Mouse (Mus musculus) liver, postnatal 0 days (tissue): ENCODE results near the gene E130114P18Rik.
A peak's percentile ranks its signal among the peaks of the same experiment; 100 is the strongest.

Experiments
- CTCF ChIP-seq: sonication (generic); IDR thresholded peaks from 2 replicates; pipeline ENCODE4 v1.5.1; 2016; ENCODE audit warnings: antibody characterized with exemption, low read depth
- EP300 ChIP-seq: IDR thresholded peaks from 2 replicates; pipeline ENCODE4 v1.6.1; 2016; ENCODE audit warnings: antibody characterized with exemption, low read depth, mild to moderate bottlenecking

DNA sequence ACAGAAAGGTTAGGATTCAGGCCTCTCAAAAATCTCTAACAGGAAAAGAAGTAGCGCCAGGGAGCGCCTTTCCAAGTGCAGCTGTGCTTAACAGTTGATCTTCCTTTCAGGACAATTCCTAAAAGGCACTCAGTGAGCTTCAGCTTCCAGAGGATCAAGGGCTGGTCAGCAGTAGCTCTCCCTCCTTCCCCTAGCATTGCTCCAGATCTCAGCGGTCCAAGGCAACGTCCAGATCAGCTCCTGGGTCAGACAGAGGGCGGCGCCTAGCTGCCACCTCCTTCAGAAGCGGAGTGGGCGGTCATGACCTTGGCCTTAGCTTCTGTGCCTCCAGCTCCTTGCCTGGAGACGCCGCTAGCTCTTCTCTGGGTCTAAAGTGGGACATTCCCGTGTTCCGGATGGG, 23.6 kb downstream of the E130114P18Rik start:
- TF ChIP-seq CTCF (0 out of 2 replicates have a peak, but pooled peaks have one; percentile 1), EP300 (no peak)
